Mouse (Mus musculus): Measurements from ENCODE around the gene Vmn1r217.
"Not testable (repeated sequence)": the region's sequence is repeated elsewhere in the genome, so short reads cannot be mapped to it uniquely, and the experiment has no call there.

The Vmn1r217 gene

GRCm38 (mm10) chr13:23118126-23118525 lies at the start of gene Vmn1r217:
Gene Vmn1r217 (minus strand): TSS chr13:23118226.
- DNase-seq (ENCODE audit: low spot score), result not testable (repeated sequence)

DNA sequence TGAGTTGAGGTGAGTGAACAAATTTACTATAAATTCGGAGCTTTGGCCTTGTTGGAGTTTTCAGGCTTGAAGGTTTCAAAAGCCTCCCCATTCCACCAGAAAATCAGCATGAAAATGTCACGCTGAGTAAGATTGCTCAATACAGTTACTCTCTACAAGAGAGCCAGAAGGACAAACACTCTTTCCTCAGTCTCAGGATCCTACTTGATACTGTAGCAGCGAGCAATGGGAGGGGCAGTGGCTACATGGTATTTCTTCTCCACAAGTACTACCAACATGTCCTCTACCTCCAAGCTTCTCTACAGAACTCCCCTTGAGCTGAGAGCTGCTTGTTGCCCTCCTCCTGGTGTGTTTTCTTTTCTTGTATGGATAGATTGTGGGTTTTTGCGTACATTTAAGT lies 48.4 kb upstream of the Vmn1r217 start:
- DNase-seq (ENCODE audit: low spot score), result not testable (repeated sequence)

DNA sequence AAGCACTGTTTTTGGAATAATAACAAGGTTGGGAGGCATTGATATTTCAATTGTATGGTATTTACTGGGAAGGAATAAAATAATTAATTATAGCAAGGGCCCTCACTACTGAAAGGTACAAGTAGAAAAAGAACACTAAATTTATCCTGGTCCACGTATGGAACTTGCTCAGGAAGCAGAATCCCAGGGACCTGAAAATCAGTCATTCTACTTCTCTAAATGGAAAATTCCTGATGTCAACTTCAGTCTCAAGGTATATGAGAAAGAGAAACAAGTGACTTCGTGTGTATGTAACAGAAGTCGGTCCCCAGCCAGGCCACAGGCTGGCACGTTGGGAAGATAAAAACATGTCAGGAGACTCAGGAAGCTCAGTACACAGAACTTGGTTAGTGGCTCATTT lies 41.0 kb upstream of the Vmn1r217 start, which contains the start of gene Vmn1r219:
TSS of gene Vmn1r219 (plus strand) at position 301 of the 400 bp plus-strand sequence.
- DNase-seq (ENCODE audit: low spot score), result no peak

GRCm38 (mm10) chr13:23157848-23158247 lies 39.8 kb upstream of the Vmn1r217 start:
- no peak for DNase-seq (ENCODE audit: low spot score)

- DNase-seq (ENCODE audit: low spot score), result no peak
These were observed 20.9 kb upstream of the Vmn1r217 start for GRCm38 (mm10) chr13:23138880-23139279.

DNA sequence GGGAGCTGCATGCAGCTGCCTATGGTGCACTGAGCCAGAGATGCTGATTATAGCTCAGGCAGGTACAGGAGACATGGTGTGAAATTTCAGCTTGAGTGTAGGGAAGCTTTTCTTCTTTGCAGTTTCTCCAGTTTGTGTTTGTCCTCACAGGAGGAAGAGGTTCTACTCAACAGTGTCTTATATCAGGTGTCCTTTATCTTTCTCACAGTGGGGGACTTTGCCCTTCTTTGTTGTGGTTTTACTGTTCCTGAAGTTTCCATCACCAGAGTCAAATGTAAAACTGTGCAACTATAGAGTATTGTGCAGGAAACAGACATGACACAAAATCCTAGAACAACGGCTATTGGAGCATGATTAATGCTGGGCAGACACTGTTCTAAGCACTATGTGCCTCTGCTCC lies 15.5 kb upstream of the Vmn1r217 start:
- DNase-seq (ENCODE audit: low spot score), result no peak

- DNase-seq (ENCODE audit: low spot score), result no peak
These were observed 15.1 kb upstream of the Vmn1r217 start, which contains the start of gene Vmn1r218 for GRCm38 (mm10) chr13:23133099-23133498. Gene Vmn1r218 (plus strand): TSS chr13:23133155.

- no peak for DNase-seq (ENCODE audit: low spot score)
These were observed 2.6 kb upstream of the Vmn1r217 start for GRCm38 (mm10) chr13:23120611-23121010.

DNA sequence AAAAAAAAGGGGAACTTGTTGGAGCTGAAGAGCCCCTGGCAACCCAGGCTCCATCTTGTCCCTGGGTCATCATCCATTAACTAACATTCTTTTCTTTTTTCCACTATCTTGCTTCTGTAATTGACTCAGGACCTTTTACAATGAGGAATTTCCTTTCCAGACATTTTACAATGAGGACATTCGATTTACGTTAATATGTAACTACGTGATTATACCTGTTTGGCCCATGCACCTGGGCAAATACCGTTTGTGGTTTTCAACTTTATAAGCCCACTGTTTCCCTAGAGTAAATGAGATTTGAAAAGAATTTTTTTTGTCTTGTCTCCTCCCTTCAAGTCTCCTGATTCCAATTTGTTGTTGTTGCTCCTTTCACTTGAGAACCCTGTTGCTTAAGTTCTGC lies 23.6 kb downstream of the Vmn1r217 start:
- DNase-seq (ENCODE audit: low spot score), result no peak

DNA sequence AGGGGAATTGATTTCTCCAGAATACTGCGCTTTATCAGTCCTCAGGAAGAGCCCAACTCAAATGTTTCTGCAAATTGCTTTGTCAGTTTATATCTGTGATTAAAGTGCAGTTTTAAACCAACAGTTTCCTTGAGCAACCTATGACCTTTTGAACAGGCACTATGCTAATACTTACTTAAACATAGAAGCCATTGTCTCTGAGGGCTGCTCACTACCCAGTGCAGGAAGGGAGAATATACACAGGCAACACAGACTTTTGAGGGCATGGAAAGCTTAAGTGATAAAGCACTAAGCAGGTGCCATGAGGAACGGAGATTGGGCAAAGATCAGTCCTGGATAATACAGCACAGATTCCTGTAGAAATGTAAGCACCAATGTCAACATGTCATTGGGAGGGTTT lies 48.7 kb downstream of the Vmn1r217 start:
- no peak for DNase-seq (ENCODE audit: low spot score)

DNA sequence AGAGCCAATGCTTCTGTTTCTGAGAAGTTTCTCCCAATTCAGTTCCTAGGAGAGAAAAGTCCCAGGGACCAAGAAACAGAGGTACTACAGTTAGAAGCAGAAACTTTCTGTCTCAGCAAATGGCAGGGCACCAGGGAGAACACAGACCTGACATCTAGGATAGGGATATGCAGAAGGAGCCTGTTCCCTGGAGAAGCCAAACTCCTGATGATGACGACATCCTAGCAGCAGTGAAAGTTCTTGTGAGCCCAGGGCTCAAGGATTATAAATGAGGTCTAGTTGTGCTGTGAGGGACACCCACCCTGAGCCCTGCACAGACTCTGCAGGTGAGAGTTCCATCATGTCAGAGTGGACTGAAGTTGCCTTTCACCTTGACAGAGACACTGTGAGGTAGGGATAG lies 50.3 kb downstream of the Vmn1r217 start, which contains the start of gene Vmn1r215:
TSS of gene Vmn1r215 (plus strand) at position 301 of the 400 bp plus-strand sequence.
- no peak for DNase-seq (ENCODE audit: low spot score)

GRCm38 (mm10) chr13:23057778-23058177 lies 60.2 kb downstream of the Vmn1r217 start:
- DNase-seq (ENCODE audit: low spot score), result no peak

All from ovary, adult 18-20 months (tissue).